24 mouse cellular contexts compared by ENCODE assay signal in genomic region chr8:10713515-10714042, GRCm38 (mm10).
A peak's percentile ranks its signal among the peaks of the same experiment; 100 is the strongest.
DNase-seq lines count a peak whose midpoint lies in the region; ATAC-seq lines count a peak whose summit lies in the region.
"Had no signal": no experiment of that assay in that cellular context is flagged by ENCODE, and none has a peak within 500 bp of the region (broad histone marks: within the 10 kb centered on the region; RNA-seq: fewer than 3 reads in every experiment).

No protein-coding gene starts in this region.

- H3K27me3 ChIP-seq in forebrain, embryonic 15.5 days: no peaks in the 10 kb centered on the region
- H3K27me3 ChIP-seq in forebrain, embryonic 10.5 days (ENCODE audit: poor library complexity, severe bottlenecking): peaks cover 17% of the 10 kb centered on the region
- H3K27me3 ChIP-seq in midbrain, embryonic 11.5 days (ENCODE audit: control insufficient read depth, insufficient read depth, low read length): no peaks in the 10 kb centered on the region
- no peaks in the 10 kb centered on the region for H3K27me3 ChIP-seq in midbrain, embryonic 13.5 days
- H3K27me3 ChIP-seq: embryonic facial prominence, embryonic 13.5 days; hindbrain, embryonic 12.5 days; hindbrain, embryonic 15.5 days had no signal

- ATAC-seq in cerebellum, adult (ENCODE audit: insufficient number of reproducible peaks, low FRiP score, low TSS enrichment): peak; percentile 38; the same call in 1 of the 2 replicates
- 0 out of 2 replicates have a peak, but pooled peaks have one; percentile 23 for ATAC-seq in forebrain, embryonic 15.5 days (replicated peaks)
- ATAC-seq in midbrain, embryonic 11.5 days (ENCODE audit: low FRiP score): no peak
- ATAC-seq in midbrain, embryonic 13.5 days: no peak
- ATAC-seq: activated CD4-positive, CD25-positive, alpha-beta regulatory T cell, adult 4 months; intestine, postnatal 0 days had no signal

- H3K9me3 ChIP-seq in forebrain, embryonic 15.5 days: no peaks in the 10 kb centered on the region
- no peaks in the 10 kb centered on the region for H3K9me3 ChIP-seq in forebrain, embryonic 10.5 days
- no peaks in the 10 kb centered on the region for H3K9me3 ChIP-seq in midbrain, embryonic 11.5 days (ENCODE audit: control insufficient read depth, low read length)
- no peaks in the 10 kb centered on the region for H3K9me3 ChIP-seq in midbrain, embryonic 13.5 days
- H3K9me3 ChIP-seq: embryonic facial prominence, embryonic 13.5 days; heart, embryonic 10.5 days; heart, embryonic 13.5 days; hindbrain, embryonic 12.5 days; hindbrain, embryonic 15.5 days had no signal

- no peaks in the 10 kb centered on the region for H3K36me3 ChIP-seq in forebrain, embryonic 15.5 days
- no peaks in the 10 kb centered on the region for H3K36me3 ChIP-seq in forebrain, embryonic 10.5 days (replicated peaks)
- no peaks in the 10 kb centered on the region for H3K36me3 ChIP-seq in midbrain, embryonic 11.5 days (ENCODE audit: control insufficient read depth, insufficient read depth, low read length)
- no peaks in the 10 kb centered on the region for H3K36me3 ChIP-seq in midbrain, embryonic 13.5 days
- H3K36me3 ChIP-seq: embryonic facial prominence, embryonic 13.5 days; heart, embryonic 10.5 days; heart, embryonic 13.5 days; hindbrain, embryonic 12.5 days; hindbrain, embryonic 15.5 days had no signal

- DNase-seq in cerebellum, adult 9-10 months: no peak
- no peak for DNase-seq in forebrain, embryonic 10.5 days (ENCODE audit: extremely low spot score, low spot score)
- DNase-seq in midbrain, embryonic 11.5 days (ENCODE audit: low spot score, missing footprints): peak; percentile 79
- no peak for DNase-seq in heart, postnatal 25 days (ENCODE audit: low spot score)
- DNase-seq: adrenal gland, adult 8-10 months; adrenal gland, postnatal 25 days; cerebellum, adult 11-12 months; cerebellum, adult 8-10 months; cerebellum, postnatal 14 days; gastrocnemius, postnatal 10 days; gastrocnemius, postnatal 36 days; heart, adult 2 months; heart, postnatal 14 days; kidney, adult 2 months had no signal

- H3K4me1 ChIP-seq in forebrain, embryonic 15.5 days: peaks cover 9% of the 10 kb centered on the region
- H3K4me1 ChIP-seq in forebrain, embryonic 10.5 days: no peaks in the 10 kb centered on the region
- peaks cover 2% of the 10 kb centered on the region; the same call in 1 of the 2 replicates for H3K4me1 ChIP-seq in midbrain, embryonic 11.5 days (ENCODE audit: control insufficient read depth, insufficient read depth, low read length)
- H3K4me1 ChIP-seq in midbrain, embryonic 13.5 days (replicated peaks): peaks cover 19% of the 10 kb centered on the region
- H3K4me1 ChIP-seq: embryonic facial prominence, embryonic 13.5 days; hindbrain, embryonic 15.5 days had no signal

- WGBS in forebrain, embryonic 15.5 days: 66% methylated on average over 13 of the region's 13 CpGs
- WGBS in forebrain, embryonic 10.5 days: 84% methylated on average over 13 of the region's 13 CpGs
- 83% methylated on average over 13 of the region's 13 CpGs for WGBS in midbrain, embryonic 11.5 days
- WGBS in midbrain, embryonic 13.5 days: 75% methylated on average over 13 of the region's 13 CpGs

- H3K4me3 ChIP-seq in forebrain, embryonic 15.5 days: no peak overlapping the region
- H3K4me3 ChIP-seq in forebrain, embryonic 10.5 days: no peak overlapping the region
- no peak overlapping the region for H3K4me3 ChIP-seq in midbrain, embryonic 11.5 days (ENCODE audit: low read depth, low read length)
- no peak overlapping the region for H3K4me3 ChIP-seq in midbrain, embryonic 13.5 days (replicated peaks)
- H3K4me3 ChIP-seq: embryonic facial prominence, embryonic 13.5 days; heart, adult 2 months; heart, embryonic 10.5 days; heart, embryonic 13.5 days; hindbrain, embryonic 12.5 days; hindbrain, embryonic 15.5 days had no signal

- intact Hi-C loops in heart, postnatal 25 days (cut with DNase I): no loop called here

- no peak overlapping the region for H3K4me2 ChIP-seq in forebrain, embryonic 15.5 days (replicated peaks)
- H3K4me2 ChIP-seq in midbrain, embryonic 11.5 days: no peak overlapping the region
- no peak overlapping the region for H3K4me2 ChIP-seq in midbrain, embryonic 13.5 days (replicated peaks)
- H3K4me2 ChIP-seq: embryonic facial prominence, embryonic 13.5 days; heart, embryonic 13.5 days; hindbrain, embryonic 12.5 days; hindbrain, embryonic 15.5 days had no signal

- H3K9ac ChIP-seq in forebrain, embryonic 15.5 days (replicated peaks): no peak overlapping the region
- no peak overlapping the region for H3K9ac ChIP-seq in midbrain, embryonic 11.5 days (ENCODE audit: low read length)
- H3K9ac ChIP-seq in midbrain, embryonic 13.5 days (replicated peaks): no peak overlapping the region
- H3K9ac ChIP-seq: embryonic facial prominence, embryonic 13.5 days; heart, embryonic 13.5 days; hindbrain, embryonic 12.5 days; hindbrain, embryonic 15.5 days had no signal

- H3K27ac ChIP-seq in forebrain, embryonic 15.5 days (replicated peaks): no peak overlapping the region
- no peak overlapping the region for H3K27ac ChIP-seq in forebrain, embryonic 10.5 days
- H3K27ac ChIP-seq in midbrain, embryonic 11.5 days (ENCODE audit: low read depth, low read length): no peak overlapping the region
- no peak overlapping the region for H3K27ac ChIP-seq in midbrain, embryonic 13.5 days
- H3K27ac ChIP-seq: embryonic facial prominence, embryonic 13.5 days; heart, adult 2 months; heart, embryonic 10.5 days; heart, embryonic 13.5 days; hindbrain, embryonic 12.5 days; hindbrain, embryonic 15.5 days had no signal

Comparison
In these comparisons a context has a peak if more than half of its experiments do, and no peak if none do; other contexts are left out.
1. ATAC-seq: peak in cerebellum, adult (single experiment) and forebrain, embryonic 15.5 days (single experiment); none in midbrain, embryonic 11.5 days (single experiment) and midbrain, embryonic 13.5 days (single experiment).